Mouse (Mus musculus): Measurements from ENCODE around the gene Adam30. TPM values are rescaled to one million over a fixed set of nuclear protein-coding genes. Genes with fewer than 3 reads are reported as not detected.
"Not testable (repeated sequence)": the region's sequence is repeated elsewhere in the genome, so short reads cannot be mapped to it uniquely, and the experiment has no call there.

Adam30 gene
- not detected in 2 replicates for polyA plus RNA-seq (2015; fragmentation: Nextera tagmentation; extraction: Ambion mirVana)

DNA sequence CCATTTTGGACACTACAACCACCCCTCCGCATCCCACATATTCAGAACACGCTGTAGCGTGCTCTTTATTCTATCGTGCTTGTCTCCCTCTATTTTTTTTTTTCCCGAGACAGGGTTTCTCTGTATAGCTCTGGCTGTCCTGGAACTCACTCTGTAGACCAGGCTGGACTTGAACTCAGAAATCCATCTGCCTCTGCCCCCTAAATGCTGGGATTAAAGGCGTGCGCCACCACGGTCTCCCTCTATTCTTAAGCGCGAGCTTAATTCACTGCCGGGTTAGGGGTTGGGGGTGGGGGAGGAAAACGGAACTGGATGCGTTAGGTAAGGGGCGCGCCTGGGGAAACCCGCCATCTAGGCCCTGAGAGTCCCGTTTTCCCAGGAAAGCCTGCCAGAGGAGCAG lies at the start of gene Adam30:
Gene Adam30 (plus strand): TSS at position 301 of the 400 bp plus-strand sequence.
- H3K27ac ChIP-seq (ENCODE audit: low read length) = no peak within 1 kb of the TSS
- H3K9ac ChIP-seq (ENCODE audit: low read depth, low read length) = no peak within 1 kb of the TSS
- H3K4me3 ChIP-seq (ENCODE audit: low read length) = no peak within 1 kb of the TSS
- H3K27me3 ChIP-seq (replicated peaks; ENCODE audit: control insufficient read depth, insufficient read depth, low read length) = no peaks in the 10 kb centered on the region
- H3K36me3 ChIP-seq (ENCODE audit: control insufficient read depth, insufficient read depth, low read length) = no peaks in the 10 kb centered on the region
- ATAC-seq = no peak
- H3K4me2 ChIP-seq (ENCODE audit: low read depth, low read length) = no peak within 1 kb of the TSS
- no peaks in the 10 kb centered on the region for H3K4me1 ChIP-seq (ENCODE audit: control insufficient read depth, insufficient read depth, low read length)
- no peaks in the 10 kb centered on the region for H3K9me3 ChIP-seq (ENCODE audit: control insufficient read depth, low read length)
- WGBS = 87% methylated on average over 17 of the region's 17 CpGs

DNA sequence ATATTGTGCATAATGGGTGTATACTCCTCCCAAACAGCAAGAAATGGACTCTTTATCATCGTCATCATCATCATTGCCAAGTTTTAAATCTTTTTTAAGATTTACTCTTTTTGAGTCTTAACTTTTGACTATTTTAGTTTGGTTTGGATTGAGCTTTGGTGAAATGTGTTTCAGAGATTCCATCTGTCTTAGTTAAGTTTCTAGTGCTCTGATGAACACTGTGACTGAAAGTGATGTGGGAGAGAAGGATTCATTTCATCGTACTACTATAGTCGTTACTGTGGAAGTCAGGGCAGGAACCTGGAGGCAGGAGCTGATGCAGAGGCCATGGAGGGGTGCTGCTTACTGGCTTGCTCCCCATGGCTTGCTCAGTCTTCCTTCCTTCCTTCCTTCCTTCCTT lies 42.2 kb upstream of the Adam30 start:
- H3K36me3 ChIP-seq (ENCODE audit: control insufficient read depth, insufficient read depth, low read length) = peaks cover 13% of the 10 kb centered on the region
- ATAC-seq = no peak

DNA sequence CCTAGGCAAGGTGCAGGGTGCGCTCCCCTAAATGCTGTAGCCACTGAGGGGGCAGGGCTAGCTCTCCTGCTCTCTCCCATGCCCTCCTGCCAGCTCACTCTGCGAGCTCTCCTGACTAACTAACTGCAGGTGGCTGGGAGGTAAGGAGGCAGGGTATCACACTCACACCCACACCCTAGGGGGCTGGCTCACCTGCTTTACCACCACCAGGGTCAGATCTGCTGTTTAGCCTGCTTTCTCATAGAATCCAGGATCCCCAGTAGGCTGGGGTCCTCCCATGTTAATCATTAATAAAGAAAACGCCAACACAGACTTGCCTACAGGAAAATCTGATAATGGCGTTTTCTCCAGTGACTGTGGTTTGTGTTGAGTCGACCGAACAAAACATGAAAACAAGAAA lies 41.1 kb upstream of the Adam30 start:
- Histone ChIP-seq H3K4me2 (ENCODE audit: low read depth, low read length) (no peak overlapping the region), H3K4me1 (ENCODE audit: control insufficient read depth, insufficient read depth, low read length) (0 out of 2 replicates have a peak, but pooled peaks cover 5% of the 10 kb centered on the region), H3K36me3 (ENCODE audit: control insufficient read depth, insufficient read depth, low read length) (peaks cover 18% of the 10 kb centered on the region), H3K27me3 (replicated peaks; ENCODE audit: control insufficient read depth, insufficient read depth, low read length) (no peaks in the 10 kb centered on the region), H3K9ac (ENCODE audit: low read depth, low read length) (no peak overlapping the region; the same call in 1 of the 2 replicates), H3K9me3 (ENCODE audit: control insufficient read depth, low read length) (no peaks in the 10 kb centered on the region), H3K27ac (ENCODE audit: low read length) (no peak overlapping the region), H3K4me3 (ENCODE audit: low read length) (no peak overlapping the region)
- WGBS = 67% methylated on average over 6 of the region's 6 CpGs
- ATAC-seq = peak; percentile 83

More for the DNA sequence above, 42.2 kb upstream of the Adam30 start:
- Histone ChIP-seq H3K9ac (ENCODE audit: low read depth, low read length) (no peak overlapping the region), H3K4me1 (ENCODE audit: control insufficient read depth, insufficient read depth, low read length) (0 out of 2 replicates have a peak, but pooled peaks cover 5% of the 10 kb centered on the region), H3K27me3 (replicated peaks; ENCODE audit: control insufficient read depth, insufficient read depth, low read length) (no peaks in the 10 kb centered on the region), H3K27ac (ENCODE audit: low read length) (no peak overlapping the region), H3K9me3 (ENCODE audit: control insufficient read depth, low read length) (no peaks in the 10 kb centered on the region), H3K4me3 (ENCODE audit: low read length) (no peak overlapping the region), H3K4me2 (ENCODE audit: low read depth, low read length) (no peak overlapping the region)
- 90% methylated on average over 3 of the region's 3 CpGs for WGBS

DNA sequence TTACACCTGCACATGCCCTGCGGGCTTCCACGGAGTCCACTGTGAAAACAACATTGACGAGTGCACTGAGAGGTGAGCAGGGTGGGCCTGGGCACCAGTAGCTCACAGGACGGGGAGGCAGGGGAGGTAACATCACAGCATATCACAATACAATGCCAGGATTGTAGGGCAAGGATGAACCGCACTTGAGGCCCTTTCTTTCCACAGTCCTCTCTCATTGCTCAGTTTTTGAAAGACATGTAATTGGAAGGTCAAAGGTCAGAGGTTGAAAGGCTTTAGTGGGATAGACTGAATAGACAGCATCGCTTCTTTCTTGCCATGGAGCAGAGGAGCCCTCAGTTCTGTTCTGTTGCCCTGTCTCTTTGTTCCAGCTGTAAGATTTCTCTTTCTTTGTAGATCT lies 39.5 kb upstream of the Adam30 start:
- H3K9me3 ChIP-seq (ENCODE audit: control insufficient read depth, low read length) = no peaks in the 10 kb centered on the region
- H3K9ac ChIP-seq (ENCODE audit: low read depth, low read length) = no peak overlapping the region
- ATAC-seq = no peak
- 61% methylated on average over 6 of the region's 6 CpGs for WGBS
- H3K4me2 ChIP-seq (ENCODE audit: low read depth, low read length) = no peak overlapping the region
- H3K4me1 ChIP-seq (ENCODE audit: control insufficient read depth, insufficient read depth, low read length) = 0 out of 2 replicates have a peak, but pooled peaks cover 5% of the 10 kb centered on the region
- no peak overlapping the region for H3K27ac ChIP-seq (ENCODE audit: low read length)
- H3K4me3 ChIP-seq (ENCODE audit: low read length) = no peak overlapping the region
- no peaks in the 10 kb centered on the region for H3K27me3 ChIP-seq (replicated peaks; ENCODE audit: control insufficient read depth, insufficient read depth, low read length)
- peaks cover 20% of the 10 kb centered on the region for H3K36me3 ChIP-seq (ENCODE audit: control insufficient read depth, insufficient read depth, low read length)

DNA sequence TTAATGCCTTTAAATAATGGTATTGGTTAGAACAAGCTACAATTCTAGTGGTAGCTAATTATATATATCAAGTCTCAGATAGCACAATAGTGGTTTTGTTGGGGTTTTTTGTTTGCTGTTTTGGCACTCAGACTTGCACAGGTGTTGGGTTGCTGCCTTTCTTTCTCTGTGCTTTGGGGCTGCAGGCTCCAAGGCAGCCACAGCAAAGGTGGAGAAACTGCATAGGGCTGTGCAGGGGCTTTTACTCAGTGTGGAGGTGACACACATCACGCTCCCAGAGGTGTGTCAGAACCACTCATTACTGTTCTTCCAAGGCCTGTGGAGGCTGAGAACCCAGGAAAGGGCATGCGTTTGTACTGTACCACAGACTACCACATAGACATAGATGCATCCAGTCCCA lies 32.7 kb upstream of the Adam30 start:
- Histone ChIP-seq H3K4me2 (ENCODE audit: low read depth, low read length) (no peak overlapping the region), H3K27ac (ENCODE audit: low read length) (no peak overlapping the region), H3K36me3 (ENCODE audit: control insufficient read depth, insufficient read depth, low read length) (peaks cover 10% of the 10 kb centered on the region), H3K4me3 (ENCODE audit: low read length) (no peak overlapping the region), H3K4me1 (ENCODE audit: control insufficient read depth, insufficient read depth, low read length) (no peaks in the 10 kb centered on the region), H3K9me3 (ENCODE audit: control insufficient read depth, low read length) (no peaks in the 10 kb centered on the region), H3K9ac (ENCODE audit: low read depth, low read length) (no peak overlapping the region), H3K27me3 (replicated peaks; ENCODE audit: control insufficient read depth, insufficient read depth, low read length) (no peaks in the 10 kb centered on the region)
- 96% methylated on average over 2 of the region's 2 CpGs for WGBS
- ATAC-seq = no peak

DNA sequence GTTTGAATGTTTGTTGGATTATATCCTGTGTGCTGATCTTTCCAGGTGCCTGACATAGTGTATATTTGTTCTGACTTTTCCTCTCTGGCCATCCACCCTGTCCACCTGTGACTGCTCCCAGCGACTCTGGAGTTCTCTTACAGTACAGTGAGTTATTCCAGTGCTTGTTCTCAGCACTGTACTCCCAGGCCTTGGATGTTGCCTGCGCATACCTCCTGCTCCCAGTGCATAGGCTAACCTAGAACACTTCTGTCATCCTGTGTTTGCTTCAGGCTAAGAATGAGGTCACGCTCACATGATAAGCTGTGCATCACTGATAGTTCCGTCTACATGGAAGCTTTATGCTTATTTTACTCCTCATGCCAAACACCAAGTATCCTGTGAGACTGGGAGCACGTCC lies 31.7 kb upstream of the Adam30 start:
- WGBS = 70% methylated on average over 5 of the region's 5 CpGs
- 0 out of 2 replicates have a peak, but pooled peaks have one; percentile 21 for ATAC-seq
- no peaks in the 10 kb centered on the region for H3K4me1 ChIP-seq (ENCODE audit: control insufficient read depth, insufficient read depth, low read length)
- no peaks in the 10 kb centered on the region for H3K9me3 ChIP-seq (ENCODE audit: control insufficient read depth, low read length)
- H3K27me3 ChIP-seq (replicated peaks; ENCODE audit: control insufficient read depth, insufficient read depth, low read length) = no peaks in the 10 kb centered on the region
- H3K4me2 ChIP-seq (ENCODE audit: low read depth, low read length) = no peak overlapping the region
- no peak overlapping the region for H3K27ac ChIP-seq (ENCODE audit: low read length)
- peaks cover 10% of the 10 kb centered on the region for H3K36me3 ChIP-seq (ENCODE audit: control insufficient read depth, insufficient read depth, low read length)
- no peak overlapping the region for H3K4me3 ChIP-seq (ENCODE audit: low read length)
- no peak overlapping the region for H3K9ac ChIP-seq (ENCODE audit: low read depth, low read length)

DNA sequence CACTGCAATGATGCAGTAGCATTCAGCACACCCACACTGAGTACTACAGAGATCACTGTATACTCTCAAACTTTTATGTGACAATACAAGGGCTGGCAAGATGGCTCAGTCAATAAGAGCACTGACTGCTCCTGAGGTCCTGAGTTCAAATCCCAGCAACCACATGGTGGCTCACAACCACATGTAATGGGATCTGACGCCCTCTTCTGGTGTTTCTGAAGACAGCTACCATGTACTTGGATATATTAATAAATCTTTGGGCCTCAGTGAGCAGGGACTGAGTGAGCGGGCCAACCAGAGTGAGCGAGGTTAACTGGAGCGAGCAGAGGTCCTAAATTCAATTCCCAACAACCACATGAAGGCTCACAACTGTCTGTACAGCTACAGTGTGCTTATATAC lies 28.3 kb upstream of the Adam30 start:
- H3K4me1 ChIP-seq (ENCODE audit: control insufficient read depth, insufficient read depth, low read length); ATAC-seq; H3K27me3 ChIP-seq (replicated peaks; ENCODE audit: control insufficient read depth, insufficient read depth, low read length); H3K4me3 ChIP-seq (ENCODE audit: low read length); H3K27ac ChIP-seq (ENCODE audit: low read length); H3K4me2 ChIP-seq (ENCODE audit: low read depth, low read length); H3K9ac ChIP-seq (ENCODE audit: low read depth, low read length); H3K9me3 ChIP-seq (ENCODE audit: control insufficient read depth, low read length): not testable (repeated sequence)
- H3K36me3 ChIP-seq (ENCODE audit: control insufficient read depth, insufficient read depth, low read length) = peaks cover 11% of the 10 kb centered on the region; the same call in 1 of the 2 replicates
- WGBS = 91% methylated on average over 4 of the region's 4 CpGs

DNA sequence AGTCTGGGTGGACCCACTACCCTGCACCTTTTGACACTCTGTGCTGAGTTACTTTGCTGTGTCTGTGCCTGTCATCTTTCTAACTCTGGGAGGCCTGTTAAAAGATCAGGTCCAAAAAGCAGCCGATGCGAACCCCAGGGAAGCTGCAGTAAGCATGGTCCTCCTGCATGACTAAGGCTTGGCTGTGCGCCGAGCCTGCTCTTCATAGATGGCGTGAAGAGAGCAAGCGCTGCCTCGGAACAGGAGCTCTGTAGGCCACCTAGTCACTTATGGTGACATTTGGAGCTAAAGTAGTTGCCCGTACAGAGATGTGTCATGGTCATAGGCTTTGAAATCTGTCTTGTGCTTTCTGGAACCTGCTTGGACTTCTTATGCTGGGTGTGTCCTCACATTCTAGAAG lies 27.8 kb upstream of the Adam30 start:
- Histone ChIP-seq H3K27ac (ENCODE audit: low read length) (no peak overlapping the region), H3K27me3 (replicated peaks; ENCODE audit: control insufficient read depth, insufficient read depth, low read length) (no peaks in the 10 kb centered on the region), H3K9ac (ENCODE audit: low read depth, low read length) (no peak overlapping the region), H3K9me3 (ENCODE audit: control insufficient read depth, low read length) (no peaks in the 10 kb centered on the region), H3K4me2 (ENCODE audit: low read depth, low read length) (no peak overlapping the region), H3K4me3 (ENCODE audit: low read length) (no peak overlapping the region), H3K36me3 (ENCODE audit: control insufficient read depth, insufficient read depth, low read length) (peaks cover 11% of the 10 kb centered on the region; the same call in 1 of the 2 replicates), H3K4me1 (ENCODE audit: control insufficient read depth, insufficient read depth, low read length) (no peaks in the 10 kb centered on the region)
- WGBS = 95% methylated on average over 8 of the region's 8 CpGs
- no peak for ATAC-seq

DNA sequence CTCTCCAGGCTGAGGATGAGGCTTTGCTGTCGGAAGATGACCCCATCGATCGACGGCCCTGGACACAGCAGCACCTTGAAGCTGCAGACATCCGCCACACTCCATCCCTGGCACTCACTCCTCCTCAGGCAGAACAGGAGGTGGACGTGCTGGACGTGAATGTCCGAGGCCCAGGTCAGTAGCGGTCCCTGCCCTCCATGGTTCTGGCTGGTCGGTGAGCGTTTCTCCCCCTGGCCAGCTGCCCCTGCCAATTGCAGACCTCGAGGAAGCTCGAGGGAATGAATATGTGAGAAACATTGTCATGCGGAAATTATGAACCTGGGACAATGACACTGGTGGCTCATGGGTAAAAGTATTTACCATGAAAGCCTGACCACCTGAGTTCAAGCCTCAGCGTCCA lies 19.0 kb upstream of the Adam30 start:
- Histone ChIP-seq H3K27me3 (replicated peaks; ENCODE audit: control insufficient read depth, insufficient read depth, low read length) (no peaks in the 10 kb centered on the region), H3K4me2 (ENCODE audit: low read depth, low read length) (no peak overlapping the region), H3K4me3 (ENCODE audit: low read length) (no peak overlapping the region), H3K9me3 (ENCODE audit: control insufficient read depth, low read length) (no peaks in the 10 kb centered on the region), H3K27ac (ENCODE audit: low read length) (no peak overlapping the region), H3K4me1 (ENCODE audit: control insufficient read depth, insufficient read depth, low read length) (no peaks in the 10 kb centered on the region), H3K9ac (ENCODE audit: low read depth, low read length) (no peak overlapping the region), H3K36me3 (ENCODE audit: control insufficient read depth, insufficient read depth, low read length) (peaks cover 29% of the 10 kb centered on the region)
- 92% methylated on average over 15 of the region's 15 CpGs for WGBS
- no peak for ATAC-seq

DNA sequence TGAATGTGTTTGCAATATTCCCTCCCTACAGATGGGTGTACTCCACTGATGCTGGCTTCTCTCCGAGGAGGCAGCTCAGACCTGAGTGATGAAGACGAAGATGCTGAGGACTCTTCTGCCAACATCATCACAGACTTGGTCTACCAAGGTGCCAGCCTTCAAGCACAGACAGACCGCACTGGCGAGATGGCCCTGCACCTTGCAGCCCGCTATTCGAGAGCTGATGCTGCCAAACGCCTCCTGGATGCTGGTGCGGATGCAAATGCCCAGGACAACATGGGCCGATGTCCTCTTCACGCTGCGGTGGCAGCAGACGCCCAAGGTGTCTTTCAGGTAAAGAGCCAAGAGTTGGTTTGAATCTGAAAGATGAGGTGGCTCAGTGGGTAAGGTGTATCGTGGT lies 17.6 kb upstream of the Adam30 start:
- no peaks in the 10 kb centered on the region for H3K4me1 ChIP-seq (ENCODE audit: control insufficient read depth, insufficient read depth, low read length)
- H3K27ac ChIP-seq (ENCODE audit: low read length) = no peak overlapping the region
- no peak overlapping the region for H3K4me2 ChIP-seq (ENCODE audit: low read depth, low read length)
- no peak overlapping the region for H3K9ac ChIP-seq (ENCODE audit: low read depth, low read length)
- no peak overlapping the region for H3K4me3 ChIP-seq (ENCODE audit: low read length)
- 93% methylated on average over 13 of the region's 13 CpGs for WGBS
- ATAC-seq = no peak
- H3K27me3 ChIP-seq (replicated peaks; ENCODE audit: control insufficient read depth, insufficient read depth, low read length) = no peaks in the 10 kb centered on the region
- peaks cover 29% of the 10 kb centered on the region for H3K36me3 ChIP-seq (ENCODE audit: control insufficient read depth, insufficient read depth, low read length)
- H3K9me3 ChIP-seq (ENCODE audit: control insufficient read depth, low read length) = no peaks in the 10 kb centered on the region

Measured in intestine, embryonic 16.5 days (tissue).